Mouse (Mus musculus) spleen, adult 18-20 months (tissue): ENCODE data around the gene Fancd2os.
A peak's percentile ranks its signal among the peaks of the same experiment; 100 is the strongest.

Experiments
- DNase-seq, 2 experiments: peaks; one replicate each; pipeline ENCODE4 v3.0.0; 2022; ENCODE audit warnings: mixed read lengths in 2 of 2

Gene Fancd2os

DNA sequence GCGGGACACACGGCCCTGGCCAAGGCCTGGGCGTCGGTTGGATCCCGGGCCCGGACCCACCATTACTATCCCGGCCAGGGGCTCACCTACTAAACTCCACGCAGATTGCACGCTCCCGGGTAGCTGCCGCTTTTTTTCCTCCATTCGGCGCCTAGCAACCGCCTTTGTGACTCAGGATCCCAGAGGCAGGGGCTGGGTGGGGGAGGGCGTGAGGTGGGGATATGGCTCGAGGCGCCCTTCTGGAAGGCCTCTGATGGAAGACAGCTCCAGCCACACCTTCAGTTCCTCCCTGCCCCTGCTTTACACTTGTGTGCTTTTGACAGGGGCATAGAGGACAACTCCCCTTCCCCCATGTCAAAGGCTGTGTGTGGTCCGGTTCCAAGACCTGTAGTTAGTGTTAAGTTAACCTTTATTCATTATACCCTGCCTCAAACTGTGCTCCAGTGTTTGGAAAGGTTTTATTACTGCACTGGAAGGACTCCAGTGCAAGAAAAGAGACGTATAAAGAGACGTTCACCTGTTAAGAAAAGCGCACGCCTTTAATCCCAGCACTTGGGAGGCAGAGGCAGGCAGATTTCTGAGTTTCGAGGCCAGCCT is at the start of gene Fancd2os:
Fancd2os (minus strand) TSS at position 173 of the 597 bp plus-strand sequence.
- no peak for DNase-seq

DNA sequence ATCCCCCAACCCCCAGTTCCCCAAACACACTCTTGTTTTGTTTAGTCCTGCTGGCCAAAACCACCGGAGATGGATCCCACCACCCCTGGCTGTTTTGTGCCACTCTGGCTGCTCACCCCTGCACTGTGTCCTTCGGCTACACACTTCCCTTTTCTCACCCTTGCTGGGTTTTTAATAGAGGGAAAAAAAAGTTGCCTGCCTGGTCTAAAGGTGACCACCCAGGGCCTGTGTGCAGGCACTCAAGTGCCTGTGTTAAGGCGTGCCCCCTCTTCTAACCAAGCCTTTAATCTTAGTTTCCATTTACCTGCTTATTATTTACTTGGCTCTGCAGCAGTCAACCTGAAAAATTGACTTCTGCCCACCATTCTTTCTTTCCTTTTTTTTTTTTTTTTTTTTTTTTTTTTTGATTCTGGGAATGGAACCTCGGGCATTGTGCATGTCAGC is 49.7 kb upstream of the Fancd2os start:
- DNase-seq = peak in 1 of 2 experiments; percentile 37

GRCm38 (mm10) chr6:113649346-113650196 is 49.1 kb upstream of the Fancd2os start:
- DNase-seq = no peak

DNA sequence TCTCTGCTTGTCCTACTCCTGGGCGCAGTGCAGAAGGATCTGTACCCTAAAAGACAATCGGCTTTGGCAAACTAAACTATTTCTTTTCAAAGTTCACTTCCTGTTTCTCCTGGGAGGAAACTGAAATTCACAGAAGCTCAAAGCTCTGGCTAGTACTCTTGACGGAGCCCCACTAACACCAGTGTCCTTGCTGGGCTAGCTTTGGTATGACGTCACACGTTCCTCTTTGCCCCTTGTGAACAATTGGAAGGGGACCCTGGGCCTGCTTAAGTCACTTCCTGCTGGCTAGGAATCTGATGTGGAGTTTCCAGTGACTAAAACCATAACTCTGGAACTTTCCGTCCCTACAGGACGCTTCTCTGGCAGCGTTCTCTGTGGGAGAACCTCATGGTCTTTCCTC is 44.3 kb upstream of the Fancd2os start:
- DNase-seq = no peak

DNA sequence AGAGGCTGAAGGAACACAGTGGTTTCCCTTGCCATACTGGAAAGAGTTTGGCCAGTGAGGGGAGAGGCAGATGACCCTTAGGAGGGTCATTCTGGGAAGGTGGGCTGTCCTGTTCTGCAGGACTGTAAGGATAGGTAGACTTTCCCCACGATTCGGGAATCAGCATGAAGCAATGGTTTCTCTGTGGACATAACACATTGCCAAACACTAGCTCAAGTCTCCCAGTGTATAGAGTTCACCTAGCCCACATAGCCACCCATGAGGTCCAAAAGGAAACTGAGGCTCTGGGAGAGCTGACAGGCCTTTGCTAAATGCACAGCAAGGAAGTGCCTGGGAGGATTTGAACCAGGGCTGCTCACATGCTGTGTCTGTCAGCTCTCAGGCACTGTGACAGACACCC is 43.5 kb upstream of the Fancd2os start:
- DNase-seq = no peak

GRCm38 (mm10) chr6:113643021-113643420 is 42.5 kb upstream of the Fancd2os start:
- no peak for DNase-seq

GRCm38 (mm10) chr6:113642605-113643004 is 42.1 kb upstream of the Fancd2os start:
- no peak for DNase-seq

DNA sequence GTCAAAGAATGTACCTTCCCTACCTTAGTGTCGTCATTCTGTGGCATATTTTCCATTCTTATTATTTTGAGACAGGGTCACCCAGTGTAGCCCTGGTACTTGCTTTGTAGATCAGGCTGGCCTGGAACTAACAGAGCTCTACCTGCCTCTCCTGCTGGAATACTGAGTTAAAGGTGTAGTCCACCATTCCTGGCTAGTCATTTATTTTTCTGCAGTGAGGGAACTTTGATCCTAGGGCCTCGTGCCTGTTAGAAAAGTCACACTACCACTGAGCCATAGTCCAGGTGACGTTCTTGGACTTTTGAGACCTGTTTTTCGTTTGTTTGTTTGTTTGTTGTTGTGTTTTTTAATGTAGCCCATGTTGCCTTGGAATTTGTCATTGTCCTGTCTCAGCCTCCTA is 38.7 kb upstream of the Fancd2os start:
- no peak for DNase-seq

DNA sequence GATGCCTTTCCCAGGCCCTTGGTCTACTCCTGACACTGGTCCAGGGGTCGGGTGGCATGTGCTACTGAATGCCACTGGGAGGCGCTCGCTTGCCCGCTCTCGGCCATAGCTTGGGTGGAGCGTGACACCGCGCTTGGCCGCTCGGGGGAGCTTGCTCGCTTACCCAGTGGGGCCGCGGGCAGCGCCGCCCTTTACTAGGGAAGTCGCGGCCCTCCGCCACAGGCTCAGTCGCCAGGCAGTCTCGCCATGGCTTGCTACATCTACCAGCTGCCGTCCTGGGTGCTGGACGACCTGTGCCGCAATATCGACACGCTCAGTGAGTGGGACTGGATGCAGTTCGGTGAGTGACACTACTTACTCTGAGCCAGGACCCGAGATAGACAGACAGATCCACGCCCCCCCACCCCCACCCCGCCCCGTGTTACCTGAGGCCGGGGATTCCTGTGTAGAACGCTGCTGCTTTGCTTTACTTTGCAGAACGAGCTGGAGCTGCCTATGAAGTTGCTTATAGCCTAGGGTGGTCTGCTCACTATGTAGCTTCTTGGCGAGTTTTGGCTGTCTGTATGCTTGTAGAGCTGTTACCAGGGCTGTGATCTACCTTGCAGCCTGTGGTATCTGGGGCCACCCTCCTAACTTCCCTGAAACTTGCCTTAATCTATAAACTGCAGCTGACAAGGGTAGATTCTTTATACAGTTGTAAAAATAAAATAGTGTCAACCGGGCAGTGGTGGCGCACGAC is 38.0 kb upstream of the Fancd2os start, which contains the start of gene Irak2:
Irak2 (plus strand) TSS at position 166 of the 739 bp plus-strand sequence.
- peak; percentile 94 to 99 for DNase-seq

GRCm38 (mm10) chr6:113632863-113633262 is 32.3 kb upstream of the Fancd2os start:
- DNase-seq = no peak

- no peak for DNase-seq
These were observed 29.8 kb upstream of the Fancd2os start for GRCm38 (mm10) chr6:113630322-113630721.

DNA sequence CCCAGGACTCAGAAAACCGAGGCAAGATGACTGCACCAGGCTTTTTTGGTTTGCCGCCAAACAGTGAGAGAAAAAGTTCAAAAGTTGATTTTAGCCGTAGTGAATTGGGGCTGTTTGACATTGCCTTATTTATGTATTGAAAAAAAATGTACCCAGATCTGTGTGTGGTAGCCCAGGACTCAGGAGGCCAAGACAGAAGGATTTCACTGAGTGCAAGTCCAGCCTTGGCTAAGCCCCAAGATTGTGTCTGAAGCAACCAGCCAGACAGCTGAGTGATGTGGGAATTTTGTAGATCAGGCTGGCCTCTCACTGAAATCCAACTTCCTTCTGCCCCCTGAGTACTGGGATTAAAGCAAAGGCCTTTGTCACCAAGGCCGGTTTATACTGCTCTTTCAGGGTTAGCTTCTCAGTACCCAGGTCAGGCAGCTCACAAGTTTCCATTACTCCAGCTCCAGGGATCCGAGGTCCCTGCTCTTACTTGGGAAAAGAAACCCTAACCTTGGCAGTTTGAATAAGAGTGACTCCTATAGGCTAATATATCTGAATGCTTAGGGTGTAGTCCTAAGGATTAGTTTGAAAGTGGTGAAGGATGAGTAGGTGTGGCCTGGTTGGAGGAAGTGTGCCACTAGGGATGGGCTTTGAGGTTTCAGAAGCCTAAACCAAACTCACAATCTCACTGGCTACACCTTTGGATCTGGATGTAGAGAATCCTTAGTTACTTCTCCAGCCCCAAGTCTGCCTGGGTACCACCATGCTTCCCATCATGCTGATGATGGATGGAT is 24.7 kb upstream of the Fancd2os start:
- no peak for DNase-seq

DNA sequence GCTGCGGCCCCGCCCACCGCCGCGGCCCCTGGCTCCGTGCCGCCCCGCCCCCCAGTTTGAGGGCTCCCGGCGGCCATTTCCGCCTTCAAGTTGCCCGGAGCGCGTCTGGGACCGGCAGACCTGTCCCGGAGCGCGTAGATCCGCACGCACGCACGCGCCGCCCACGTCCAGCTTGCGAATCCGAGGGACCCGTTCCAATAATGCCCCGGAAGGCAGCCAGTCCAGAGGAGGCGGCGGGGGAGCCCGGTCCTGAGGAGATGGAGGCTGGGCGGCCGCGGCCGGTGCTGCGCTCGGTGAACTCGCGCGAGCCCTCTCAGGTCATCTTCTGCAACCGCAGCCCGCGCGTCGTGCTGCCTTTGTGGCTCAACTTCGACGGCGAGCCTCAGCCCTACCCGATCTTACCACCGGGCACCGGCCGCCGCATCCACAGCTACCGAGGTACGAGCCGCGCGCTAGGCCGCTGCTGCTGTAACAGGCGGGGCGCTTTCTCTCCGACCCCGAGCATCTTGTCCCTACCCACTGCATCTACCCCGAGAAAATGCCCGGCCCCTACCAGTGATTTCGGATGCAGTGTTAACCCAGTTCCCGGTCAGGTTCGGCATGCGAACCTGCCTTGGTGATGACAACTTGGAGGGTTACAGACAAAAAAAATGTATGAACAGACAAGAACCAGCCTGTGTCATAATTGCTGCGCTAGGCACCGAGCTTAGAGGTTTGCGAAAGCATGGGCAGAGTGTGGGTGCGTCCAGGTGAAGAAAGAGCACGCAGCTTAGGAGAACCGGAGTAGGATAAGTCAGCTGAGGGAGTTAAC is 23.6 kb upstream of the Fancd2os start, which contains the start of gene Vhl:
Vhl (plus strand) TSS at position 19 of the 811 bp plus-strand sequence.
- DNase-seq = peak; percentile 77 to 86

DNA sequence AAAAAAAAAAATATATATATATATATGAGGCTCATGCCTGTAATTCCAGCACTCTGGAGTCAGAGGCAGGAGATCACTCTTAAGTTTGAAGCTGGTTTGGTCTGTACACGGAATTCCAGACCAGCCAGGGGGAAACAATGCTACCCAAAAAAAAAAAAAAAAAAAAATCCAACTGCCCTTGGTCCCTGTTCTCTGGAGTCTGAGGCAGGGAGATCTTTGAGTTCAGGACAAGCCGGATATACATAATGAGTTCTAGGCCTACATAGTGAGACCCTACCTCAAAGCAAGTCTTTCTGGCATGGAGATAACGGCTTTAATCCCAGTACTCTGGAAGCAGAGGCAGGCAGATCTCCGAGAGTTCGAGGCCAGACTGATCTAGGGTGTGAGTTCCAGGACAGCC is 22.9 kb upstream of the Fancd2os start:
- no peak for DNase-seq

GRCm38 (mm10) chr6:113615489-113615888 is 15.0 kb upstream of the Fancd2os start:
- DNase-seq = no peak

- DNase-seq = no peak
These were observed 14.5 kb upstream of the Fancd2os start for GRCm38 (mm10) chr6:113614997-113615396.

DNA sequence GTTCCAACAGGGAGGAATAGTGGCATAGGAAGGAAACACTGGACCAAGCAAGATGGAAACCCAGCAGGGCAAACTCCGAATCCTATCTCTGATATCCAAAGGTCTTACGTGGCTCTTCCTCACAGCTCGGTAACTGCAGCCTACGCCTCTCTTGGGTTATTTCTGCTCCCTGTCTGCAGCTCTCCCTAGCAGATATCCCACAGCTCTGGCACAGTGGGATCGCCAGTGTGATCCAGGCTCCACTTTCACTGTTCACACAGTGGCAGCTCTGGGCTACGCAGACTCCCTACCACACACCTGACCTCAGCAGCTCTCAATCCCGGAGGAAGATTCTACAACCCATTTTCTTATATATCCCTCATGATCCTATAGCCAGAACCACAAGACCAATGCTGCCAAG is 13.6 kb upstream of the Fancd2os start:
- no peak for DNase-seq

GRCm38 (mm10) chr6:113612258-113612969 is 11.9 kb upstream of the Fancd2os start:
- no peak for DNase-seq

- no peak for DNase-seq
These were observed 8.8 kb upstream of the Fancd2os start for GRCm38 (mm10) chr6:113609293-113609692.

DNA sequence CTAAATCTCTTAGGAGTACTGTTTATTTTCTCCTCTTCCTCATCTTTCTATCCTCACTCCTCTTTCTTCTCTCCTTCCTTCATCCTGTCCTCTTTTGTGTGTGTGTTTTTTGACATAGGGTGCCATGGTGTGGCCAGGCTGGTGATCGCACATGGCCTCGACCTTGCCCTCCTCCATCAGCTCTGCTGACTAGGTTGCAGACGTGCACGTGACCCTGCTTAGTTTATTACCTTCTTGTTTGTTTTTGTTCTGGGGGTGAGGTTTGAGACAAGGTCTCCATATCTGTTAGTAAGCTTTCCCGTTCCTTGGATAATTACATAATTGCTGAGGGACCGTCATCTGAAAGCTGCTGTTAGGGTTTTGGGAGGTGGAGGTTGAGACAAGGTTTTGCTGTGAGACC is 8.4 kb upstream of the Fancd2os start:
- DNase-seq = no peak

- no peak for DNase-seq
These were observed 4.7 kb upstream of the Fancd2os start for GRCm38 (mm10) chr6:113605224-113605545.
